8 mouse cellular contexts compared by ENCODE assay signal in the genomic region with DNA sequence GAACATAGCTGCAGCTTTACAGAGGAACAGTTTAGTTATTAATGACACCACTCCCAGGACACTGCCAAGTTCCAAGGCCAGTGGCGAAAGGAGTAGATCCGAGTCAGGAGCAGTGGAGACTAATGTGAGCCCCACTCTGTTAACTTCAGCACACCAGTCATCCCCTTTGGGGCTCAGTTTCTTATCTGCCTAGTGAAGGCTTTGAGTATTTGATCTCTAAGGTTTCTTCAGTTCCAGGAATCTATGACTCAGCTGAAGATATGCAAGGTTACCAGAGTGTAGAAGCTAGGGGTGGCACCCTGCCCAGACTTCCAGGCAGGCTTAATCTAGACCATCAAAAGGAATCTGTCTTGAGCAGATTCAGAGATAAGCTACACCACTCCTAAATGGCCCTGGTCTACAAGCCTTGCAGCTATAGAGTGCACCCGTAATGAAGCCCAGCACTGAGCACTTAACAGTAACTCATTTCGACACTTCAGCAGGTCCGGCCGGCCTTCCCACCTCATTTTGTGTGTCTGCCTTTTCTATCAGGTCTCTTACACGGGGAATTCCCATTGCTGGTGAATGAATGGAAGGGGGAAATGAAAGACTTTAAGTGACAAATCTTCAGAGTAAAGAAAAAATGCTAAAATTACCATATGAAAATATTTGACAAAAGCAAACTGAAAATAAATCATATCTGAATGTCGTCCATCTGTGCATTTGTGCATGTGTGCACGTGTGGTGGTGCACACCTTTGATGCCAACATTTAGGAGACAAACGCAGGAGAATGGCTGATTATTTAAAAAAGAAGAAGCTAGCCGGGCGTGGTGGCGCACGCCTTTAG. TPM values are rescaled to one million over a fixed set of nuclear protein-coding genes. Genes with fewer than 3 reads are reported as not detected.
DNase-seq lines count a peak whose midpoint lies in the region; ATAC-seq lines count a peak whose summit lies in the region.

No protein-coding gene starts in this region.

- no peak for ATAC-seq in heart, embryonic 13.5 days (ENCODE audit: extremely low read depth, insufficient number of reproducible peaks, low FRiP score, low TSS enrichment)
- ATAC-seq in liver, embryonic 12.5 days, result peak; percentile 90
- no peak for ATAC-seq in forebrain, embryonic 12.5 days (ENCODE audit: low FRiP score)

- no peaks in the 10 kb centered on the region for H3K36me3 ChIP-seq in heart, embryonic 13.5 days
- peaks cover 22% of the 10 kb centered on the region for H3K36me3 ChIP-seq in liver, embryonic 12.5 days
- H3K36me3 ChIP-seq in forebrain, embryonic 12.5 days (replicated peaks), result no peaks in the 10 kb centered on the region

- H3K4me1 ChIP-seq in heart, embryonic 13.5 days, result peaks cover 28% of the 10 kb centered on the region
- H3K4me1 ChIP-seq in liver, embryonic 12.5 days, result peaks cover 73% of the 10 kb centered on the region
- no peaks in the 10 kb centered on the region; the same call in 1 of the 2 replicates for H3K4me1 ChIP-seq in forebrain, embryonic 12.5 days

- H3K27ac ChIP-seq in heart, embryonic 13.5 days (replicated peaks), result peak overlapping the region; percentile 46
- H3K27ac ChIP-seq in liver, embryonic 12.5 days, result peak overlapping the region; percentile 73
- no peak overlapping the region for H3K27ac ChIP-seq in forebrain, embryonic 12.5 days

- H3K4me2 ChIP-seq in heart, embryonic 13.5 days, result 0 out of 2 replicates have a peak overlapping the region, but pooled peaks have one; percentile 13
- H3K4me2 ChIP-seq in liver, embryonic 12.5 days, result peak overlapping the region; percentile 51
- H3K4me2 ChIP-seq in forebrain, embryonic 12.5 days, result no peak overlapping the region

- no peak overlapping the region for H3K9ac ChIP-seq in heart, embryonic 13.5 days
- H3K9ac ChIP-seq in liver, embryonic 12.5 days, result 0 out of 2 replicates have a peak overlapping the region, but pooled peaks have one; percentile 32
- no peak overlapping the region for H3K9ac ChIP-seq in forebrain, embryonic 12.5 days

- no peaks in the 10 kb centered on the region for H3K9me3 ChIP-seq in heart, embryonic 13.5 days
- no peaks in the 10 kb centered on the region for H3K9me3 ChIP-seq in liver, embryonic 12.5 days (replicated peaks)
- H3K9me3 ChIP-seq in forebrain, embryonic 12.5 days, result no peaks in the 10 kb centered on the region

- no peak overlapping the region for H3K4me3 ChIP-seq in heart, embryonic 13.5 days
- peak overlapping the region; percentile 8; the same call in 1 of the 2 replicates for H3K4me3 ChIP-seq in liver, embryonic 12.5 days
- no peak overlapping the region for H3K4me3 ChIP-seq in forebrain, embryonic 12.5 days (replicated peaks)

- H3K27me3 ChIP-seq in heart, embryonic 13.5 days (replicated peaks), result no peaks in the 10 kb centered on the region
- H3K27me3 ChIP-seq in liver, embryonic 12.5 days (replicated peaks), result no peaks in the 10 kb centered on the region
- H3K27me3 ChIP-seq in forebrain, embryonic 12.5 days, result no peaks in the 10 kb centered on the region

- 60% methylated on average over 14 of the region's 14 CpGs for WGBS in heart, embryonic 13.5 days
- 61% methylated on average over 14 of the region's 14 CpGs for WGBS in liver, embryonic 12.5 days (ENCODE audit: insufficient replicate concordance)
- WGBS in forebrain, embryonic 12.5 days, result 92% methylated on average over 14 of the region's 14 CpGs

- DNase-seq in heart, adult 11 months, result no peak
- DNase-seq in Muller cell, postnatal 12 days (ENCODE audit: inconsistent ontology term), result peak; percentile 92
- peak; percentile 30 to 58 for DNase-seq in gastrocnemius, adult 8-10 months (ENCODE audit: low spot score in 2 of 2)
- peak; percentile 84 for DNase-seq in urinary bladder, postnatal 14 days (ENCODE audit: low spot score)
- no peak for DNase-seq in testis, postnatal 14 days (ENCODE audit: low spot score)

RNA-seq across cellular contexts. Expression of a gene that starts 21.0 kb away (rescaled TPM):
- polyA plus RNA-seq in heart, embryonic 13.5 days (2015; fragmentation: Nextera tagmentation; extraction: Ambion mirVana), result 44.1 and 47.4 TPM in 2 replicates
- total RNA-seq in gastrocnemius, adult 8-10 months (2022), result 10 to 100 TPM; 12.6 to 18.1 (median 15.6) TPM
- polyA plus RNA-seq in liver, embryonic 12.5 days (2016; fragmentation: Nextera tagmentation; extraction: Ambion mirVana), result 67.1 and 74.5 TPM in 2 replicates
- polyA plus RNA-seq in forebrain, embryonic 12.5 days (2016; fragmentation: Nextera tagmentation; extraction: Ambion mirVana), result 28.1 and 35.0 TPM in 2 replicates

RNA-seq across cellular contexts. Expression of a gene that starts 28.2 kb away (rescaled TPM):
- 113 and 130 TPM in 2 replicates for polyA plus RNA-seq in heart, embryonic 13.5 days (2015; fragmentation: Nextera tagmentation; extraction: Ambion mirVana)
- total RNA-seq in gastrocnemius, adult 8-10 months (2022), result 10 to 100 TPM; 62.1 to 74.4 (median 66.1) TPM
- 200 TPM in 2 replicates for polyA plus RNA-seq in liver, embryonic 12.5 days (2016; fragmentation: Nextera tagmentation; extraction: Ambion mirVana)
- polyA plus RNA-seq in forebrain, embryonic 12.5 days (2016; fragmentation: Nextera tagmentation; extraction: Ambion mirVana), result 194 and 199 TPM in 2 replicates

RNA-seq across cellular contexts. Expression of a gene that starts 28.3 kb away (rescaled TPM):
- polyA plus RNA-seq in heart, embryonic 13.5 days (2015; fragmentation: Nextera tagmentation; extraction: Ambion mirVana), result 293 and 326 TPM in 2 replicates
- 100 to 1,000 TPM; 140 to 157 (median 153) TPM for total RNA-seq in gastrocnemius, adult 8-10 months (2022)
- 433 and 443 TPM in 2 replicates for polyA plus RNA-seq in liver, embryonic 12.5 days (2016; fragmentation: Nextera tagmentation; extraction: Ambion mirVana)
- polyA plus RNA-seq in forebrain, embryonic 12.5 days (2016; fragmentation: Nextera tagmentation; extraction: Ambion mirVana), result 330 and 338 TPM in 2 replicates

RNA-seq across cellular contexts. Expression of a gene that starts 47.9 kb away (rescaled TPM):
- polyA plus RNA-seq in heart, embryonic 13.5 days (2015; fragmentation: Nextera tagmentation; extraction: Ambion mirVana), result not detected in 2 replicates
- total RNA-seq in gastrocnemius, adult 8-10 months (2022), result under 1 TPM; 0.44 to 0.70 (median 0.51) TPM
- not detected in 2 replicates for polyA plus RNA-seq in liver, embryonic 12.5 days (2016; fragmentation: Nextera tagmentation; extraction: Ambion mirVana)
- polyA plus RNA-seq in forebrain, embryonic 12.5 days (2016; fragmentation: Nextera tagmentation; extraction: Ambion mirVana), result 0.08 TPM in 2 replicates

RNA-seq across cellular contexts. Expression of a gene that starts 54.7 kb away (rescaled TPM):
- polyA plus RNA-seq in heart, embryonic 13.5 days (2015; fragmentation: Nextera tagmentation; extraction: Ambion mirVana), result 5.3 and 5.6 TPM in 2 replicates
- total RNA-seq in gastrocnemius, adult 8-10 months (2022), result 1 to 10 TPM in 3 of 4 experiments, under 1 TPM in 1; 0.80 to 2.0 (median 1.2) TPM
- polyA plus RNA-seq in liver, embryonic 12.5 days (2016; fragmentation: Nextera tagmentation; extraction: Ambion mirVana), result 30.8 and 31.3 TPM in 2 replicates
- polyA plus RNA-seq in forebrain, embryonic 12.5 days (2016; fragmentation: Nextera tagmentation; extraction: Ambion mirVana), result 5.4 and 6.1 TPM in 2 replicates

Comparison
In these comparisons a context has a peak if more than half of its experiments do, and no peak if none do; other contexts are left out.
1. DNase-seq: peak in Muller cell, postnatal 12 days (single experiment), gastrocnemius, adult 8-10 months (2 of 2) and urinary bladder, postnatal 14 days (single experiment); none in heart, adult 11 months (single experiment) and testis, postnatal 14 days (single experiment).